Mouse (Mus musculus) intestine, embryonic 16.5 days (tissue): Measurements from ENCODE around the gene Rfpl4. TPM values are rescaled to one million over a fixed set of nuclear protein-coding genes. Genes with fewer than 3 reads are reported as not detected.

Experiments
- ATAC-seq: fragments of 200-750 bp; cut with Nextera tagmentation; 2 replicates; pipeline ENCODE4 v1.8.0; 2017; ENCODE audit warnings: moderate TSS enrichment, moderate library complexity
- H3K27ac ChIP-seq: fragments of 300-500 bp; sonication (generic); 2 replicates; pipeline ENCODE4 v1.5.1; 2014; ENCODE audit warnings: mild to moderate bottlenecking, low read length
- H3K27me3 ChIP-seq: fragments of 300-500 bp; sonication (generic); replicated peaks from 2 replicates; pipeline ENCODE4 v1.6.1; 2014; ENCODE audit warnings: low read length, control low read depth, mixed read lengths; ENCODE audit not compliant: control insufficient read depth, insufficient read depth
- H3K36me3 ChIP-seq: fragments of 300-500 bp; sonication (generic); 2 replicates; pipeline ENCODE4 v1.6.1; 2014; ENCODE audit warnings: low read length, control low read depth; ENCODE audit not compliant: control insufficient read depth, insufficient read depth
- H3K4me1 ChIP-seq: fragments of 300-500 bp; sonication (generic); 2 replicates; pipeline ENCODE4 v1.6.1; 2014; ENCODE audit warnings: low read length, control low read depth, mixed read lengths; ENCODE audit not compliant: control insufficient read depth, insufficient read depth
- H3K4me2 ChIP-seq: fragments of 300-500 bp; sonication (generic); 2 replicates; pipeline ENCODE4 v1.6.1; 2014; ENCODE audit warnings: low read depth, low read length, control low read depth
- H3K4me3 ChIP-seq: fragments of 300-500 bp; sonication (generic); 2 replicates; pipeline ENCODE4 v1.5.1; 2014; ENCODE audit warnings: mild to moderate bottlenecking, low read length
- H3K9ac ChIP-seq: fragments of 300-500 bp; sonication (generic); 2 replicates; pipeline ENCODE4 v1.6.1; 2014; ENCODE audit warnings: low read depth, low read length
- H3K9me3 ChIP-seq: fragments of 300-500 bp; sonication (generic); 2 replicates; pipeline ENCODE4 v1.6.1; 2016; ENCODE audit warnings: low read length, control low read depth; ENCODE audit not compliant: control insufficient read depth
- WGBS: fragments of 180-500 bp; shearing (Covaris S2); extraction: QIAGEN DNeasy Blood & Tissue Kit; methylation state at CpG from one replicate; pipeline ENCODE4 v1.1.7; 2014; 5-methylcytosine and 5-hydroxymethylcytosine counted together
- polyA plus RNA-seq: library from polyadenylated mRNA; unstranded; fragments of >200 nt; fragmentation: Nextera tagmentation; extraction: Ambion mirVana; gene quantifications from 2 replicates; pipeline ENCODE4 v1.2.1, GENCODE M21; 2015

Rfpl4 gene
- polyA plus RNA-seq, 1 experiment from 2014 or later = not detected

GRCm38 (mm10) chr7:5099796-5100195, 17.0 kb downstream of the Rfpl4 start:
- Histone ChIP-seq H3K36me3 (peaks cover 22% of the 10 kb centered on the region), H3K4me3 (no peak overlapping the region), H3K4me1 (no peaks in the 10 kb centered on the region), H3K4me2 (no peak overlapping the region), H3K27ac (no peak overlapping the region), H3K9me3 (no peaks in the 10 kb centered on the region), H3K9ac (no peak overlapping the region), H3K27me3 (no peaks in the 10 kb centered on the region)
- peak; percentile 36; the same call in 1 of the 2 replicates for ATAC-seq
- 80% methylated on average over 3 of the region's 3 CpGs for WGBS

DNA sequence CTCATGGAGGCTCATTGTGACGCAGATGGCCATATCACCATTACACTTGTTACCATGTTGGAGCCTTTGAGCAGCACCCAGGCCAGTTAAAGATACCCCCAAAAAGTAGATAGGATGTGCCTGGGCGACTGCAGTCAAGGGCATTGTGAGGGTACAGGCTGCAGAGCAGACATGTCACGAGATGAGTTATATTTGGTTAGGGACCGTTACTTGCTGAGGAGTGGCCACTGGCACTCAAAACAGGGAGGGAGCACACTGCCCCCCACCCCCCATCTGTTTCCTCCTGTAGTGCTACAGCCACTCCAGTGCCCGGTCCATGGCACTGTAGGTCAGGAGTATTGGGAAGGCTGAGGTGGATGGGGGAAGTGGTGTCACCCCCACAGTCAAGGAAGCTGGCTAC, 18.0 kb downstream of the Rfpl4 start:
- no peak overlapping the region for H3K4me3 ChIP-seq
- H3K9me3 ChIP-seq = no peaks in the 10 kb centered on the region
- WGBS = 90% methylated on average over 5 of the region's 5 CpGs
- no peak overlapping the region for H3K27ac ChIP-seq
- H3K36me3 ChIP-seq = peaks cover 24% of the 10 kb centered on the region
- no peaks in the 10 kb centered on the region for H3K4me1 ChIP-seq
- ATAC-seq = no peak
- H3K4me2 ChIP-seq = no peak overlapping the region
- H3K9ac ChIP-seq = no peak overlapping the region
- H3K27me3 ChIP-seq = no peaks in the 10 kb centered on the region

- no peak overlapping the region for H3K27ac ChIP-seq
- H3K36me3 ChIP-seq = peaks cover 34% of the 10 kb centered on the region
- H3K27me3 ChIP-seq = no peaks in the 10 kb centered on the region
- no peak overlapping the region for H3K4me2 ChIP-seq
- no peak overlapping the region for H3K9ac ChIP-seq
- ATAC-seq = no peak
- peaks cover 7% of the 10 kb centered on the region for H3K4me1 ChIP-seq
- H3K9me3 ChIP-seq = no peaks in the 10 kb centered on the region
- no peak overlapping the region for H3K4me3 ChIP-seq
- 78% methylated on average over 21 of the region's 21 CpGs for WGBS
These were observed 23.8 kb downstream of the Rfpl4 start for GRCm38 (mm10) chr7:5092831-5093510.

DNA sequence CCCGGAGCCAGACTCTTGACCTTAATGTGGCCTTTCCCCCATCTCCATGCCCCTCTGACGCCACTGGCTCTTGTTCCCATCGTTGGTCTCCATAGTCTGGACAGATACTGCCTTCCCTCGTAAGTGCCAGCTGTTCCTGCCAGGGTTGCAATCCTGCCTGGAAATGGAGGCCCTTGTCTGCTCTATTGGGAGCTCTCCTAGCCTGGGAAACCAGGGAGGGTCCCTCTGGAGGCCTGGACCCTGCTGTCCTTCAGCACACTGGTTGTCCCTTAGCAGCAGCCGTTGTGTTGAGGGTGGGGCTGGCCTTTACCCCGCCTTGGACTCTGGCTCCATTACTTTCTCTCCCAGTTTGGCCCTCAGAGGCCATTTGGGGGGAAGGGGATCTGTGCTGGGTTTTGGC, 24.4 kb downstream of the Rfpl4 start:
- Histone ChIP-seq H3K9ac (no peak overlapping the region), H3K4me3 (no peak overlapping the region), H3K4me1 (peaks cover 7% of the 10 kb centered on the region), H3K27ac (no peak overlapping the region), H3K9me3 (no peaks in the 10 kb centered on the region), H3K27me3 (no peaks in the 10 kb centered on the region), H3K4me2 (no peak overlapping the region), H3K36me3 (peaks cover 31% of the 10 kb centered on the region)
- ATAC-seq = no peak
- WGBS = 71% methylated on average over 6 of the region's 6 CpGs

GRCm38 (mm10) chr7:5091008-5091728, 25.6 kb downstream of the Rfpl4 start:
- Histone ChIP-seq H3K9me3 (no peaks in the 10 kb centered on the region), H3K4me1 (peaks cover 10% of the 10 kb centered on the region), H3K27me3 (no peaks in the 10 kb centered on the region), H3K27ac (no peak overlapping the region), H3K36me3 (peaks cover 27% of the 10 kb centered on the region), H3K4me2 (no peak overlapping the region), H3K9ac (no peak overlapping the region), H3K4me3 (no peak overlapping the region)
- ATAC-seq = no peak
- WGBS = 91% methylated on average over 15 of the region's 15 CpGs

GRCm38 (mm10) chr7:5089853-5090252, 26.9 kb downstream of the Rfpl4 start:
- Histone ChIP-seq H3K36me3 (peaks cover 16% of the 10 kb centered on the region), H3K27ac (no peak overlapping the region)

DNA sequence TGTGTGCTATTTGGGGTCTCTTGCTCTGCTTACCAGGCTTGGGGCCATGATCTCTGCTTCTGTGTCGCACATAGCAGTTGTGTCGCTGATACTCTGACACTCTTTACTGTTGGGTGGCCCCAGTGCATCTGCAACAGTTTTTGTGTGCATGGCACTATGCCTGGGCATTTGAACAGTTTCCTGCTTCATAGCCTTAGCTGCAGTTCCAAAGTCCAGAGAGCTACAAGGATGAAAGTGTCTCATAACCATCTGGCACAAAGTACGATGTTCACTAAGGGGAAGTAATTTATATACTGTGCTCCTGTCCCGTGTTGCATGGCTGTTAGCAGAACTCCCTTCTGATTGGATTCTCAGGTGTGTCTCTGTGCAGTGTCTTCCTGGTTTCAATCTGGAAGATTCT, 28.9 kb downstream of the Rfpl4 start:
- Histone ChIP-seq H3K36me3 (peaks cover 9% of the 10 kb centered on the region; the same call in 1 of the 2 replicates), H3K9me3 (no peaks in the 10 kb centered on the region), H3K4me2 (no peak overlapping the region), H3K4me3 (no peak overlapping the region), H3K27ac (peak overlapping the region; percentile 82), H3K4me1 (peaks cover 9% of the 10 kb centered on the region), H3K27me3 (no peaks in the 10 kb centered on the region), H3K9ac (no peak overlapping the region)
- ATAC-seq = peak; percentile 89
- 64% methylated on average over 4 of the region's 4 CpGs for WGBS

More at GRCm38 (mm10) chr7:5089853-5090252, 26.9 kb downstream of the Rfpl4 start:
- Histone ChIP-seq H3K9ac (no peak overlapping the region), H3K9me3 (no peaks in the 10 kb centered on the region), H3K4me2 (no peak overlapping the region), H3K27me3 (no peaks in the 10 kb centered on the region), H3K4me1 (peaks cover 10% of the 10 kb centered on the region), H3K4me3 (no peak overlapping the region)
- ATAC-seq = no peak
- WGBS = 93% methylated on average over 15 of the region's 15 CpGs

GRCm38 (mm10) chr7:5086921-5087440, 29.8 kb downstream of the Rfpl4 start:
- peaks cover 9% of the 10 kb centered on the region for H3K4me1 ChIP-seq
- no peak overlapping the region for H3K4me3 ChIP-seq
- H3K27ac ChIP-seq = peak overlapping the region; percentile 73
- no peak overlapping the region for H3K4me2 ChIP-seq
- H3K9me3 ChIP-seq = no peaks in the 10 kb centered on the region
- no peaks in the 10 kb centered on the region for H3K27me3 ChIP-seq
- WGBS = 55% methylated on average over 5 of the region's 5 CpGs
- H3K36me3 ChIP-seq = peaks cover 6% of the 10 kb centered on the region; the same call in 1 of the 2 replicates
- no peak overlapping the region for H3K9ac ChIP-seq
- no peak for ATAC-seq

DNA sequence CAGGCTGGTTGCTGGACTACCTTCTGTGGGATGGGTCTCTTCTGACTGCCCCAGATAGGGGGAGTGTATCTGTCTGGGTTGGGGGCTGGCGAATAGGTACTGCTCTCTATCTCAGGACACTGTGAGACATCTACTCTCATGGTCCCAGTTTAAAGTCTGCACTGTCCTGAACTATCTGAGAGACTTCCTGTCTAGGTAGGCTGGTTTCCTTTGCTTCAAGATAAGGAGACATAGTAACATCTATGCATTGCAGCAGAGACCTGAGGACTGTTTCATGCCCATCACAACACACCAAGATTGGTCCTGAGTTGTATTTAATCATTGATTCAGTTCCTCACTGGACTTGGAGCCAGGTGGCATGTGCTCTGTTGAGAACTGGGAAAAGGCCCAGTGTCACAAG, 31.2 kb downstream of the Rfpl4 start:
- Histone ChIP-seq H3K27ac (no peak overlapping the region), H3K36me3 (0 out of 2 replicates have a peak, but pooled peaks cover 3% of the 10 kb centered on the region), H3K4me3 (no peak overlapping the region), H3K4me2 (no peak overlapping the region), H3K4me1 (peaks cover 17% of the 10 kb centered on the region), H3K9me3 (no peaks in the 10 kb centered on the region), H3K27me3 (no peaks in the 10 kb centered on the region), H3K9ac (no peak overlapping the region)
- ATAC-seq = no peak
- 86% methylated on average over 1 of the region's 1 CpGs for WGBS
